Mouse (Mus musculus) liver, postnatal 0 days (tissue): Measurements from ENCODE around the gene Mthfs.
"Not testable (repeated sequence)": the region's sequence is repeated elsewhere in the genome, so short reads cannot be mapped to it uniquely, and the experiment has no call there.

Experiments used
- CTCF ChIP-seq: sonication (generic); IDR thresholded peaks from 2 replicates; pipeline ENCODE4 v1.5.1; 2016; ENCODE audit warnings: antibody characterized with exemption, low read depth
- EP300 ChIP-seq: IDR thresholded peaks from 2 replicates; pipeline ENCODE4 v1.6.1; 2016; ENCODE audit warnings: antibody characterized with exemption, low read depth, mild to moderate bottlenecking

DNA sequence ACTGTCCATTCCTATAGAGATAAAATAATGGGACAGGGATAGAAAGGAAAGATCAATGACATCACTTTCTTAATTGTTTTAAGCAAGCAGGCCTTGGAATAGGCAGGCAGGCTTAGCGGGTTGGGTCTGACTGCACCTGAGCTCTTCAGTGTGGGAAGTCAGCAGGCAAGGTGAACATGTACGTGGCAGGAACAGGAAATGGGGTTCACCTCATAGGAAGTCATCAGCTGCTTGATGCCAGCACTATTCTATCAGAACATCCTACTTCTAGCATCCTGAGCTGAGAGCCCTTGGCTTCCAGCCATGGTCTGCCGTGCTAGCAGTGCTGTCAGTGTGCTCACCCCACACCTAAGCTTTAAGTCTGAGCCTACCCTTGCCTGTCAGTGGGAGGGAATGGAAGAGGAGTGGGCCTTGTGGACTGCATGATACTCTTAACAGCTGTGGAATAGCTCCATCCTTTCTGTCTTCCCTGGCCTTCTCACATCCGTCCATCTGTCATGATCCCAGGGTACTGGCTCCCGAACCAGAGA, 28.6 kb downstream of the Mthfs start:
- TF ChIP-seq CTCF, EP300: not testable (repeated sequence)
